Mouse (Mus musculus) heart, embryonic 15.5 days (tissue): Measurements from ENCODE around the gene Sgo1. TPM values are rescaled to one million over a fixed set of nuclear protein-coding genes. Genes with fewer than 3 reads are reported as not detected.
"Not testable (repeated sequence)": the region's sequence is repeated elsewhere in the genome, so short reads cannot be mapped to it uniquely, and the experiment has no call there.

Experiments used
- ATAC-seq: fragments of 200-750 bp; cut with Nextera tagmentation; replicated peaks from 2 replicates; pipeline ENCODE4 v1.8.0; 2017; ENCODE audit warnings: low read depth, moderate TSS enrichment; ENCODE audit not compliant: insufficient number of reproducible peaks, insufficient read depth, low FRiP score
- H3K27ac ChIP-seq: fragments of 300-500 bp; sonication (generic); 2 replicates; pipeline ENCODE4 v1.5.1; 2015; ENCODE audit warnings: mild to moderate bottlenecking, inconsistent platforms
- H3K27me3 ChIP-seq: fragments of 300-500 bp; sonication (generic); 2 replicates; pipeline ENCODE4 v1.6.1; 2015; ENCODE audit warnings: inconsistent platforms
- H3K36me3 ChIP-seq: fragments of 300-500 bp; sonication (generic); 2 replicates; pipeline ENCODE4 v1.6.1; 2015; ENCODE audit warnings: mild to moderate bottlenecking, inconsistent platforms
- H3K4me1 ChIP-seq: fragments of 300-500 bp; sonication (generic); replicated peaks from 2 replicates; pipeline ENCODE4 v1.6.1; 2015; ENCODE audit warnings: inconsistent platforms
- H3K4me2 ChIP-seq: fragments of 300-500 bp; sonication (generic); 2 replicates; pipeline ENCODE4 v1.6.1; 2015; ENCODE audit warnings: inconsistent platforms, mild to moderate bottlenecking, moderate library complexity
- H3K4me3 ChIP-seq: fragments of 300-500 bp; sonication (generic); 2 replicates; pipeline ENCODE4 v1.5.1; 2015; ENCODE audit warnings: mild to moderate bottlenecking, inconsistent platforms
- H3K9ac ChIP-seq: fragments of 300-500 bp; sonication (generic); 2 replicates; pipeline ENCODE4 v1.6.1; 2015; ENCODE audit warnings: mild to moderate bottlenecking, inconsistent platforms
- H3K9me3 ChIP-seq: fragments of 300-500 bp; sonication (generic); replicated peaks from 2 replicates; pipeline ENCODE4 v1.6.1; 2016; ENCODE audit warnings: inconsistent platforms
- WGBS: fragments of 180-500 bp; shearing (Covaris S2); methylation state at CpG from one replicate; pipeline ENCODE4 v1.1.7; 2015; ENCODE audit warnings: mixed read lengths; 5-methylcytosine and 5-hydroxymethylcytosine counted together
- polyA plus RNA-seq: library from polyadenylated mRNA; unstranded; fragments of >200 nt; fragmentation: Nextera tagmentation; extraction: Ambion mirVana; gene quantifications from 2 replicates; pipeline ENCODE4 v1.2.1, GENCODE M21; 2015

The Sgo1 gene
- polyA plus RNA-seq, 1 experiment from 2014 or later = 23.6 TPM

GRCm38 (mm10) chr17:53664703-53665382 is 24.3 kb downstream of the Sgo1 start:
- no peak for ATAC-seq
- Histone ChIP-seq H3K27ac (no peak overlapping the region), H3K4me2 (no peak overlapping the region), H3K4me1 (no peaks in the 10 kb centered on the region), H3K9ac (no peak overlapping the region), H3K4me3 (no peak overlapping the region), H3K27me3 (no peaks in the 10 kb centered on the region), H3K9me3 (no peaks in the 10 kb centered on the region), H3K36me3 (peaks cover 50% of the 10 kb centered on the region)
- 85% methylated on average over 2 of the region's 2 CpGs for WGBS

GRCm38 (mm10) chr17:53664267-53664666 is 24.9 kb downstream of the Sgo1 start:
- no peak overlapping the region for H3K9ac ChIP-seq
- no peaks in the 10 kb centered on the region for H3K27me3 ChIP-seq
- peaks cover 47% of the 10 kb centered on the region for H3K36me3 ChIP-seq
- no peak overlapping the region for H3K4me3 ChIP-seq
- H3K27ac ChIP-seq = no peak overlapping the region
- ATAC-seq = no peak
- WGBS = 78% methylated on average over 3 of the region's 3 CpGs
- no peaks in the 10 kb centered on the region for H3K4me1 ChIP-seq
- H3K9me3 ChIP-seq = no peaks in the 10 kb centered on the region
- no peak overlapping the region for H3K4me2 ChIP-seq

GRCm38 (mm10) chr17:53661056-53661840 is 27.9 kb downstream of the Sgo1 start:
- no peak for ATAC-seq

GRCm38 (mm10) chr17:53659738-53660137 is 29.4 kb downstream of the Sgo1 start:
- no peaks in the 10 kb centered on the region for H3K9me3 ChIP-seq
- no peak overlapping the region for H3K4me3 ChIP-seq
- H3K4me1 ChIP-seq = no peaks in the 10 kb centered on the region
- 54% methylated on average over 4 of the region's 4 CpGs for WGBS
- H3K36me3 ChIP-seq = peaks cover 28% of the 10 kb centered on the region
- H3K4me2 ChIP-seq = no peak overlapping the region
- H3K27me3 ChIP-seq = no peaks in the 10 kb centered on the region
- no peak overlapping the region for H3K27ac ChIP-seq
- ATAC-seq = no peak
- no peak overlapping the region for H3K9ac ChIP-seq

More at GRCm38 (mm10) chr17:53661056-53661840, 27.9 kb downstream of the Sgo1 start:
- Histone ChIP-seq H3K4me1 (no peaks in the 10 kb centered on the region), H3K27ac (no peak overlapping the region), H3K36me3 (peaks cover 35% of the 10 kb centered on the region), H3K27me3 (no peaks in the 10 kb centered on the region), H3K9me3 (no peaks in the 10 kb centered on the region), H3K4me2 (no peak overlapping the region), H3K9ac (no peak overlapping the region), H3K4me3 (no peak overlapping the region)
- 47% methylated on average over 6 of the region's 6 CpGs for WGBS

- Histone ChIP-seq H3K36me3 (peaks cover 32% of the 10 kb centered on the region), H3K4me2 (no peak overlapping the region), H3K9me3 (no peaks in the 10 kb centered on the region), H3K4me1 (no peaks in the 10 kb centered on the region), H3K4me3 (no peak overlapping the region), H3K27me3 (no peaks in the 10 kb centered on the region), H3K9ac (no peak overlapping the region), H3K27ac (no peak overlapping the region)
- no peak for ATAC-seq
- 84% methylated on average over 8 of the region's 8 CpGs for WGBS
Measured at GRCm38 (mm10) chr17:53659230-53659629, 29.9 kb downstream of the Sgo1 start.

- Histone ChIP-seq H3K4me1 (no peaks in the 10 kb centered on the region), H3K36me3 (peaks cover 37% of the 10 kb centered on the region), H3K4me3 (no peak overlapping the region)
Measured at GRCm38 (mm10) chr17:53658668-53659067, 30.5 kb downstream of the Sgo1 start.

GRCm38 (mm10) chr17:53657391-53657790 is 31.7 kb downstream of the Sgo1 start:
- not testable (repeated sequence) for H3K9me3 ChIP-seq, ATAC-seq
- WGBS = 69% methylated on average over 2 of the region's 2 CpGs

More at GRCm38 (mm10) chr17:53658668-53659067, 30.5 kb downstream of the Sgo1 start:
- no peak for ATAC-seq
- H3K27me3 ChIP-seq = no peaks in the 10 kb centered on the region
- WGBS = 85% methylated on average over 2 of the region's 2 CpGs
- no peak overlapping the region for H3K27ac ChIP-seq
- H3K9ac ChIP-seq = no peak overlapping the region
- H3K9me3 ChIP-seq = no peaks in the 10 kb centered on the region
- no peak overlapping the region for H3K4me2 ChIP-seq

GRCm38 (mm10) chr17:53656369-53656860 is 32.7 kb downstream of the Sgo1 start:
- Histone ChIP-seq H3K9me3 (no peaks in the 10 kb centered on the region), H3K36me3 (peaks cover 44% of the 10 kb centered on the region), H3K9ac (no peak overlapping the region), H3K4me2 (no peak overlapping the region), H3K27me3 (no peaks in the 10 kb centered on the region), H3K4me3 (no peak overlapping the region), H3K27ac (no peak overlapping the region), H3K4me1 (no peaks in the 10 kb centered on the region)
- 52% methylated on average over 6 of the region's 6 CpGs for WGBS
- no peak for ATAC-seq

More at GRCm38 (mm10) chr17:53657391-53657790, 31.7 kb downstream of the Sgo1 start:
- not testable (repeated sequence) for H3K4me2 ChIP-seq, H3K9ac ChIP-seq, H3K4me3 ChIP-seq, H3K27ac ChIP-seq, H3K27me3 ChIP-seq, H3K4me1 ChIP-seq
- peaks cover 47% of the 10 kb centered on the region for H3K36me3 ChIP-seq

GRCm38 (mm10) chr17:53655959-53656358 is 33.2 kb downstream of the Sgo1 start:
- WGBS = 68% methylated on average over 2 of the region's 2 CpGs

GRCm38 (mm10) chr17:53655081-53655480 is 34.1 kb downstream of the Sgo1 start:
- no peak for ATAC-seq
- Histone ChIP-seq H3K27ac (no peak overlapping the region), H3K9ac (no peak overlapping the region), H3K4me1 (no peaks in the 10 kb centered on the region), H3K4me3 (no peak overlapping the region), H3K4me2 (no peak overlapping the region), H3K36me3 (peaks cover 39% of the 10 kb centered on the region), H3K9me3 (no peaks in the 10 kb centered on the region), H3K27me3 (no peaks in the 10 kb centered on the region)
- 86% methylated on average over 6 of the region's 6 CpGs for WGBS

More at GRCm38 (mm10) chr17:53655959-53656358, 33.2 kb downstream of the Sgo1 start:
- Histone ChIP-seq H3K27ac (no peak overlapping the region), H3K36me3 (peaks cover 44% of the 10 kb centered on the region), H3K9ac (no peak overlapping the region), H3K4me3 (no peak overlapping the region), H3K4me1 (no peaks in the 10 kb centered on the region), H3K27me3 (no peaks in the 10 kb centered on the region), H3K9me3 (no peaks in the 10 kb centered on the region), H3K4me2 (no peak overlapping the region)
- no peak for ATAC-seq

- WGBS = 76% methylated on average over 4 of the region's 4 CpGs
- no peaks in the 10 kb centered on the region for H3K27me3 ChIP-seq
- H3K4me1 ChIP-seq = no peaks in the 10 kb centered on the region
- no peak overlapping the region for H3K4me3 ChIP-seq
- no peak overlapping the region for H3K9ac ChIP-seq
- H3K9me3 ChIP-seq = no peaks in the 10 kb centered on the region
- H3K27ac ChIP-seq = no peak overlapping the region
- no peak overlapping the region for H3K4me2 ChIP-seq
- H3K36me3 ChIP-seq = peaks cover 35% of the 10 kb centered on the region
- no peak for ATAC-seq
Measured at GRCm38 (mm10) chr17:53654596-53654995, 34.5 kb downstream of the Sgo1 start.
